7 mouse cellular contexts compared by ENCODE assay signal in the genomic region with DNA sequence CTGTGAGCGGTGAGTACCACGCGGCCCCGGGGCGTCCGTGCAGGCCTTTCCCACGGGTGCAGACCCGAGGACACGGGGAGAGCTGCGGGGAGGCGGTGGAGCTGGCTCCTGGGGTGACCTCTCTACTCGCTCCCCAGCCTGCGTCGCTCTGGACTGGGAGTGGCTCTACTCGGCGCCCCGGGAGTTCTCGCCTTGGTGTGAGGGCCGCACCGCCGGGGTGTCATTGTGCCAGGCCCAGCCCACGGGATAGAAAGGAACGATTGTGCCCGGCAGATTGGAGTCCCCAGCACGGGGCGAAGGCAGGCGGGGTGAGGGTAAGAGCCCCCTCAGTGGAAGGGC. TPM values are rescaled to one million over a fixed set of nuclear protein-coding genes. Genes with fewer than 3 reads are reported as not detected.
DNase-seq lines count a peak whose midpoint lies in the region; ATAC-seq and TF ChIP-seq lines count a peak whose summit lies in the region.

No protein-coding gene starts in this region.

- no peaks in the 10 kb centered on the region for H3K36me3 ChIP-seq in lung, embryonic 15.5 days
- no peaks in the 10 kb centered on the region for H3K36me3 ChIP-seq in limb, embryonic 12.5 days
- 0 out of 2 replicates have a peak, but pooled peaks cover 2% of the 10 kb centered on the region for H3K36me3 ChIP-seq in small intestine, adult 2 months (ENCODE audit: control insufficient read depth, insufficient read depth, low read length)

- H3K4me3 ChIP-seq in lung, embryonic 15.5 days = peak overlapping the region; percentile 76
- H3K4me3 ChIP-seq in limb, embryonic 12.5 days (replicated peaks) = peak overlapping the region; percentile 75
- H3K4me3 ChIP-seq in small intestine, adult 2 months (ENCODE audit: low read depth, low read length) = peak overlapping the region; percentile 80

- TF ChIP-seq POLR2A in small intestine, adult 2 months (IDR thresholded peaks at IDR 0.05; ENCODE audit: low read depth, low read length) = no peak

- peak overlapping the region; percentile 97 for H3K27ac ChIP-seq in lung, embryonic 15.5 days
- peak overlapping the region; percentile 92 for H3K27ac ChIP-seq in limb, embryonic 12.5 days
- H3K27ac ChIP-seq in small intestine, adult 2 months (ENCODE audit: insufficient read depth, low read depth, low read length) = peak overlapping the region; percentile 88

- under 1% methylated on average over 27 of the region's 27 CpGs for WGBS in lung, embryonic 15.5 days
- under 1% methylated on average over 27 of the region's 27 CpGs for WGBS in limb, embryonic 12.5 days
- under 1% methylated on average over 27 of the region's 27 CpGs for WGBS in small intestine, adult 2 months

- ATAC-seq in lung, embryonic 15.5 days (ENCODE audit: borderline replicate concordance, extremely low read depth, low FRiP score, low TSS enrichment) = no peak
- peak; percentile 71 for ATAC-seq in erythroid progenitor cell, adult 5-6 weeks (replicated peaks; ENCODE audit: low FRiP score, poor library complexity, severe bottlenecking)
- ATAC-seq in limb, embryonic 12.5 days (ENCODE audit: insufficient number of reproducible peaks, insufficient read depth, low FRiP score, low TSS enrichment, low read depth) = no peak

- H3K9me3 ChIP-seq in lung, embryonic 15.5 days = no peaks in the 10 kb centered on the region
- no peaks in the 10 kb centered on the region for H3K9me3 ChIP-seq in limb, embryonic 12.5 days

- DNase-seq in lung, postnatal 4 days = no peak
- DNase-seq in left cerebral cortex, adult 18-20 months (ENCODE audit: low spot score in 2 of 2) = no peak
- DNase-seq in left cerebral cortex, postnatal 4 days = no peak

- TF ChIP-seq CTCF in small intestine, adult 2 months (IDR thresholded peaks at IDR 0.05; ENCODE audit: extremely low read depth, insufficient read length, insufficient replicate concordance, low read depth, low read length) = no peak

- H3K27me3 ChIP-seq in lung, embryonic 15.5 days = no peaks in the 10 kb centered on the region
- H3K27me3 ChIP-seq in limb, embryonic 12.5 days = no peaks in the 10 kb centered on the region
- no peaks in the 10 kb centered on the region for H3K27me3 ChIP-seq in small intestine, adult 2 months (ENCODE audit: control insufficient read depth, insufficient read depth, low read length)

- intact Hi-C loops in left cerebral cortex, postnatal 4 days (cut with DNase I) = no loop called here

- H3K4me2 ChIP-seq in lung, embryonic 15.5 days = peak overlapping the region; percentile 77
- H3K4me2 ChIP-seq in limb, embryonic 12.5 days = peak overlapping the region; percentile 76

- peak overlapping the region; percentile 74 for H3K9ac ChIP-seq in lung, embryonic 15.5 days
- H3K9ac ChIP-seq in limb, embryonic 12.5 days (replicated peaks) = peak overlapping the region; percentile 81

- peaks cover 24% of the 10 kb centered on the region for H3K4me1 ChIP-seq in lung, embryonic 15.5 days
- H3K4me1 ChIP-seq in limb, embryonic 12.5 days (replicated peaks) = peaks cover 17% of the 10 kb centered on the region
- peaks cover 17% of the 10 kb centered on the region; the same call in 1 of the 2 replicates for H3K4me1 ChIP-seq in small intestine, adult 2 months (ENCODE audit: control insufficient read depth, insufficient read depth, insufficient read length, low read length)

RNA-seq across cellular contexts. Expression of gene Aco1, which starts 0.6 kb away (rescaled TPM):
- 57.5 and 58.5 TPM in 2 replicates for polyA plus RNA-seq in lung, embryonic 15.5 days (2015; fragmentation: Nextera tagmentation; extraction: Ambion mirVana)
- 6.1 and 7.1 TPM in 2 replicates for total RNA-seq in erythroid progenitor cell, adult 5-6 weeks (2015; ENCODE audit: low replicate concordance)
- total RNA-seq in erythroid progenitor cell, adult 5-6 weeks (2017; ENCODE audit: low replicate concordance) = 4.7 and 7.6 TPM in 2 replicates
- polyA plus RNA-seq in limb, embryonic 12.5 days (2016; fragmentation: Nextera tagmentation; extraction: Ambion mirVana) = 49.3 and 52.9 TPM in 2 replicates
- polyA plus RNA-seq in small intestine, adult 2 months (2012; rRNA removed) = 26.2 and 58.2 TPM in 2 replicates
- total RNA-seq in left cerebral cortex, adult 18-20 months (2021) = 10 to 100 TPM; 22.7 to 28.0 TPM
- total RNA-seq in left cerebral cortex, postnatal 4 days (2021) = 10 to 100 TPM; 60.1 to 64.1 TPM
